Mouse (Mus musculus) v-Abl transformed pro-B cells (cell line): Measurements from ENCODE around the gene Trabd2b.

ENCODE experiments used
- in situ Hi-C, 2 experiments: fragments of 400-800 bp; cut with MboI; formaldehyde crosslinking; loops; one replicate each; pipeline ENCODE4 v1.15.1; 2025; ENCODE audit not compliant: unreplicated experiment in 2 of 2

Trabd2b gene

GRCm38 (mm10) chr4:114434766-114435165 is 28.2 kb downstream of the Trabd2b start:
- in situ Hi-C loops = no loop called here

GRCm38 (mm10) chr4:114435381-114435780 is 28.9 kb downstream of the Trabd2b start:
- in situ Hi-C loops = no loop called here

DNA sequence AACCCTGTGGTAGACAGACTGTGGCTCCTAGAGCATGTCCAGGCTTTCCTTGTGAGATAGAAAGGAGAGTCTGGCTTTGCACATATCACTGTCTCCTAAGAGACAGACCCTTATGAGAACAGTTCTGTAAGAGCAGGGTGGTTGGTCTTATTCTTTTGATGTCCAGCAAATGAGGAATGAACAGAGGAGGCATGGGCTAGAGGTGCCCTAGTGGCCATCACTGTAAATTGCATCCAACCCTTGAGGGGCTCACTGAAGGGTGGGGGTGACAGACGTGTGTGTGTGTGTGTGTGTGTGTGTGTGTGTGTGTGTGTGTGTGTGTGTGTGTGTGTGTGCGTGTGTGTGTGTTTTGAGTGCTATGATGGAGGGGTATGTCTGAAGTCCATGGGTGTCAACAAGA is 32.2 kb downstream of the Trabd2b start:
- in situ Hi-C loops = no loop called here

- in situ Hi-C loops = no loop called here
These were observed 35.7 kb downstream of the Trabd2b start for GRCm38 (mm10) chr4:114442186-114442585.

GRCm38 (mm10) chr4:114442661-114443060 is 36.1 kb downstream of the Trabd2b start:
- in situ Hi-C loops = no loop called here

DNA sequence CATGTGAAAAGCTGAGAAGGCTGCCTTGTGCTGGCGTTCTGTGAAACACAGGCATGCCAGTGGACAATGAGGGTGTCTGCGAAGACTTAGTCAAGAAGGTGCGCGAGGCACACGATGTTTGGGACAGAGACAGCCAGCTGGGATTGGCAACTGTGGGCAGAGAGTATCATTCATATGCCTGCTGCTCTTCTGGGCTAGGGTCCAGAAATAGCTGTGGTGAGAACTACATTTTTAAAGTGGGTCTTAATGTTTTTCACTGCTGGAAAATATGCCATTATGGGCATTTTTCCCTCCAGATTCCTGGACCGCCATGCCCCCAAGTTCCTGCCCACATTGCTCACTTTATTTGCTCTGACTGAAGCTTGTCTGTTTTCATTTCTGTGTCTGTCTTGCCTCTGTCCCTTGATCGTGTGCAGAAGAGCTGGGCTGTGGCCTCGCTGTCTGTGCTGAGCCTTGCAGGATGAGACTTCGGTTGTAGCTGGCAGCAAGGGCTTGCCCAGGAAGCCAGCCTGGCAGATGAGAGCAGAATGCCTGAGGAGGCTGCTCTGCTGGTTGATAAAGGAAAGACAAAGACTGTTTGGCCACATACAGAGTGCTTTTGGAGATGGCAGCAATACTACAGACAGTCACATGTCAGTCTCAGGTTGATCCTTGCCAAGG is 42.0 kb downstream of the Trabd2b start:
- in situ Hi-C loops = no loop called here

GRCm38 (mm10) chr4:114453101-114453500 is 46.6 kb downstream of the Trabd2b start:
- in situ Hi-C loops = no loop called here

DNA sequence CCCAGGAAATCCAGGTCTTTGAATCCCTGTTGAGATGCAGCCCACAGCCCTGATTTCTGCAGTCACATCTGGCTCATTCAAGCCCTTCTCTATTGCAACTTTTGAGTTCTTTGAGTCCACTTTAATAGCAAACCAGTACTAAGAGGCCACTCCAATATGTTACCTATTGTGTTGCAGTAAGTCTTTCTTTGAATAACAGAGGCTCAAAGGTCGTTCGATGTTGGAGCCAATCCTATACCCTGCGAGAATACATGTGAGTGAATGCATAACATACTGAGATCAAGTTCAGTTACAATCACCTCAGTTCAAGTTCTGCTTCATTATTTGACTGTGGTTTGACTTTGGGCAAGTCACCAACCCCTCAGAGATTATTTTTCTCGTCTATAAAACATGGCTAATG is 47.5 kb downstream of the Trabd2b start:
- in situ Hi-C loops = no loop called here

GRCm38 (mm10) chr4:114454495-114455186 is 48.1 kb downstream of the Trabd2b start:
- in situ Hi-C loops = no loop called here

GRCm38 (mm10) chr4:114457111-114457510 is 50.6 kb downstream of the Trabd2b start:
- in situ Hi-C loops = no loop called here

DNA sequence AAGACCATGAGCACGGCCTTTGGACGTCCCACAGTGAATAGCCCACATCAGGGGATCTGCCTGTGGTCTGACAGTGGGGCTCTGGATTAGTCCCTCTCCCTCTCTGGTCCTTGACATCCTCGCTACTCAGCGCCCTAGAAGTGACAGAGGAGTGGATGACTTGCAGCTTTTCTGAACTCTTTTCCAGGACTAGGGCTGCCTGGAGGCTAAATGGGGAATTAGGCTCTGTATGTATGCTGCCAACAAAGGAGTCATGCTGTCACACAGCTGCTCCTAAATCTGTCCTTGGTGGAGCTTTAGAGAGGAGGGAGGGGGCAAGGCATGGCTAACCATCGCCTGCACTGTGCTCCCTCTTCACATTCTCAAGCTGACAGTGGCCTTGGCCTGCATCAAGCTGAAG is 53.1 kb downstream of the Trabd2b start:
- in situ Hi-C loops = no loop called here

- in situ Hi-C loops = no loop called here
These were observed 53.9 kb downstream of the Trabd2b start for GRCm38 (mm10) chr4:114460401-114460800.

GRCm38 (mm10) chr4:114461093-114461492 is 54.6 kb downstream of the Trabd2b start:
- in situ Hi-C loops = no loop called here

GRCm38 (mm10) chr4:114465641-114466040 is 59.1 kb downstream of the Trabd2b start:
- in situ Hi-C loops = no loop called here

GRCm38 (mm10) chr4:114467371-114468094 is 61.0 kb downstream of the Trabd2b start:
- in situ Hi-C loops = no loop called here

- in situ Hi-C loops = no loop called here
These were observed 61.5 kb downstream of the Trabd2b start for GRCm38 (mm10) chr4:114468095-114468429.

GRCm38 (mm10) chr4:114469881-114470280 is 63.4 kb downstream of the Trabd2b start:
- in situ Hi-C loops = no loop called here

DNA sequence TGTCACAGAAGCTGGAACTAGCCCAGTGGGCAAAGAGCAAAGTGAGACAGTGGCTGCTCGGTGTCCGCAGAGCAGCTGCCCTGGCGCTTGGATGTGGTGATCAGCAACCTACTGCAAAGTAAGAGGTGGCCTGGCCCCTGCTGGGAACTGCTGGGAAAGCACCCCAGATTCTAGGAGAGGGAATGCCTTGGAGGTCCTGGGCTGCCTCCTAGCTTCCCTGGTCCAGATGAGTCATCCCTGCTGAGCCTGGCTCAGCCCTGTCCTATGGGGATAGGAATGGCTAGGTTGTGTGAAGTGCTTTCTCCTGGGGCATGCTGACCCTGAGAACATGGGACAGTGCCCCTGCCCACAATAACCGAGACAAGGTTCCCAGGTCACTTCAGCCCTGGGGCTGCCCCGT is 65.6 kb downstream of the Trabd2b start:
- in situ Hi-C loops = no loop called here

DNA sequence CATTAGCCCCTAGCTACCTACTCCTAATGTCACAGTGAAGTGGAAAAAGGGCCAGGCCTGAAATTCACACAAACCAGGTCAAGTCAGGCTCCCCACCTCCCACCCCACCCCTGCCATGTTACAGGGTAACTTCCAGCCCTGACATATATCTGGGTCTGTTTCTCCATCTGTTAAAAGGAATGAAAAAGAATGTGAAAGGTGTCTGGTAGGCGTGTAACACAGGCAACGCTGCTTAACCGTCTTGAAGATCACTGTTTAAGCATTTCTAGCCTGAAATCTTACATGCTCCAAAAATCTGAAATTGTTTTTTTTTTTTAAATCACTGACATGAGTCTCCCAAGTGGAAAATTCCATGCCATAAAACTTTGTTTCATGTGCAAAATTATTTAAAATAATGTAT is 69.8 kb downstream of the Trabd2b start:
- in situ Hi-C loops = no loop called here

DNA sequence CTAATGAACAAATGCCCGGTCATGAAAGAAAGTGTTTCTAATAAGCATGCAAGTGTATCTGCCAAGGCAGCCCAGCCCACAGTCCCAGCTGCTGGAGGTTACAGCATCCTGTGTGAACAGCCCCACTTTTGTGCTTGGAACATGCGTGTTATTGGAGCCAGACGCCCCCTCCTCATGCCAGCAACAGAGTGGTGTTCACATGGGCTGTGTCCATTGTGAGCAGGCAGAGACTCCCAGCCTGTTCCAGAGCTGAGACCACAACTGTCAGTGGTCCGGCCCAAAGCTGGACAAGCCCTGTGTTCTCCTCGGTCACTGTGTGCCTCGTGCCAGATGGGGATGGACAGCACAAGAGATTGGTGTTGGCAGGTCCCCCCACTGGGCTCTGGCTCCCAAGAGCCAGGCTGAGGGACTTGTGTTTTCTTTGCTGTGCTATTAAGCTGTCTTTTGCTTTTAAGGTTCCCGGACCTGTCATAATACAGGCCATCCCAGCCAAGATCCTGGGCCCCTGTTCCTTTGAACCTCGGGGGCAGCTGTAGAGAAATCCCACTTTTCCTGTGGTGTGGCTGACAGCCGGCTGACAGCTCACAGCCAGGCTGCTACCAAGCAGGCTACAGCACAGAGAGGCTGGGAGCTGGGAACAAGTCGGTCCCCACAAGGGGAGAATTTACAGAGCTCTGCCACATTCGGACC is 70.7 kb downstream of the Trabd2b start:
- in situ Hi-C loops = no loop called here

DNA sequence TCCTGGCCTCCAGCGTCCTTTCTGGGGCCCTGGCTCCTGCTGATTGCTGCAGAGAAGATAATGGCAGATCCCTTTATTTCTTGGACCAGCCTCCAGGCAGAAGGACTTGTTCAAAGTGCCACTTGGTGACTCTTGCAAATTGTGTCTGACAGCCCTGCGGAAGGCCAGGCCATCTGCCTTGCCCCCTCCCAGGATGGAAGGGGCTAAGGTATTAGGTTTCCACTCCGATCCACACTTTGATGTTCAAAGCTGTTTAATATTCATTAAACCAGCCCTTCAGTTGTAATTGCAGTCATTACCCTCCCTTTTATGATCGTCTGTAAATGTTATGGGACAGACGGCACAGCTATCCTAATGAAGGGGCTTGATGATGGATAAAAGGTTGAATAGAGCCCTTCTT is 75.0 kb downstream of the Trabd2b start:
- in situ Hi-C loops = loop anchor here in 1 of 2 experiments (10.0 kb wide), 1 partner anchor 153 kb away; no protein-coding TSS in a partner anchor
